Mouse (Mus musculus): Measurements from ENCODE around the gene Smim14.
"Not testable (repeated sequence)": the region's sequence is repeated elsewhere in the genome, so short reads cannot be mapped to it uniquely, and the experiment has no call there.

Gene Smim14

GRCm38 (mm10) chr5:65536751-65537419, at the start of gene Smim14, which contains the start of gene Ube2k:
Smim14 (minus strand) TSS chr5:65537184.
Ube2k (plus strand) TSS chr5:65537233.
- DNase-seq = peak; percentile 95

DNA sequence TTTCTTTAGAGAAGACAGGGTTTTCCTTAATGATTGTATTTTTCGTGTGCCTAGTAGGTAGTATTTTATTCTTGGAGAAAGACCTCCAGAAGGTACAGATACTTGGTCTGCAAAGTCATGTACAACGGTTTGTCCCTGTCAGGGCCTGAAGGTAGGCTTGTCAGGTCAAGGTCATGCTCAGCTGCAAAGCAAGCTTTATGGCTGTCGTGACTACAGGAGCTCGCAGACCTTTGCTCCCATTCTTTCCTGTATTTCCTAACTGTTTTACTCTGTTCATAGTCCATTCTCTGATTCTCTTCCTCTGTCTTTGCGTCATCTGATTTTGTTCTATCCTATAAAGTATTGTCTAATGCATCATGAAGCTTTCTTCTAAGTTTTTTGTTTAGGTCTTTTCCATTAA, 49.3 kb upstream of the Smim14 start:
- DNase-seq = no peak

DNA sequence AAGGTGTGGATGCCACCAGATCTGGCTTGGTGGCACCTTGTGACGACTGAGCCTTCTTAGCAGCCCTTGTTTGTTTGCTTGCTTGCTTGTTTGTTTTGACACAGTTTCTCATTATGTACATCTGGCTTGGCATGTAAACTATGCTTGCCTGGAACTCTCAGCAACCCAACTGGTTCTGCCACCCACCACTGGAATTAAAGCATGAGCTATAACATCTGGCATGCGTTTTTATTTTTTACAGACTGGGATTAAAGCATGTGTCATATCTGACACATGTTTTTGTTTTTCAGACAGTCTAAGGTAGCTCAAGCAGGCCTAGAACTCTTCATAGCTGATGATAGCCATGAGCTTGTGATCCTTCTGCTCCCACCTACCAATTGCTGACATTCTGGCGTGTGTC, 41.6 kb upstream of the Smim14 start:
- no peak for DNase-seq

DNA sequence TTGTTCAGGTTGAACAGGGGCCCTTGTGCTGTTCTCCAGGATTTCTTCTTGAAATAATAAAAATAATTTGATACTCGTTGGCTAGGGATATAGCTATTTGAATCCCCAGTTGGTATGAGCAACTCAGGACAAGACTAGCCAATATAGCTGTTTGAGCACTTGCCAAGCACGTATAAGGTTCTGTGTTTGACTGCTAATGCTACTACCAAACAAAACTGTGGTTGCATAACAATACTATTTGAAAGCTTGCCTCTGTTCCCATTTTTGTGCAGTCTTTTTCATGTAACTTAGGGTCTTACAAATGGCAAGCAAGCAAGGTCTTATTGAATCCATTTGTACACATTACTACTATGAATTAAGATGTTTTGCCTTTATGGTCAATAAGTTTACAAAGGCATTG, 38.9 kb upstream of the Smim14 start:
- DNase-seq = no peak

DNA sequence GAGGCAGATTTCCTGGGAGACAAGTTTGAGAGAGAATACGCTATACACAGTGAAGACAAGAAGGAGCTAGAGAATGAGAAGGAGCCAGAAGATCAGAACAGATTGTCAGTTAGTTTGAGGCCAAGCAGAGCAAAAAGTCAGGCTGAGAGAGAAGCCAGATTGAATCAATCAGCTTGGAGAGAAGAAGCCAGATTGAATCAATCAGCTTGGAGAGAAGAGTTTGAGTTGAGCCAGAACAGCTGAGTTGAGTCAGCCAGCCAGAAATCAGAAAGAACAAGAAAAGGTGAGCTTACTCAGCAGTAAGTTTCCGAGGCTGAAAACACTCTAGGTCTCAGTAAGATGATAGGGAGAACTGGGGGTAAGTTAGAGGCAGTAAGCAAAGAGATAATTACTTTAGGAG, 37.9 kb upstream of the Smim14 start:
- DNase-seq = no peak

- DNase-seq = no peak
Measured at GRCm38 (mm10) chr5:65565486-65565885, 28.5 kb upstream of the Smim14 start.

DNA sequence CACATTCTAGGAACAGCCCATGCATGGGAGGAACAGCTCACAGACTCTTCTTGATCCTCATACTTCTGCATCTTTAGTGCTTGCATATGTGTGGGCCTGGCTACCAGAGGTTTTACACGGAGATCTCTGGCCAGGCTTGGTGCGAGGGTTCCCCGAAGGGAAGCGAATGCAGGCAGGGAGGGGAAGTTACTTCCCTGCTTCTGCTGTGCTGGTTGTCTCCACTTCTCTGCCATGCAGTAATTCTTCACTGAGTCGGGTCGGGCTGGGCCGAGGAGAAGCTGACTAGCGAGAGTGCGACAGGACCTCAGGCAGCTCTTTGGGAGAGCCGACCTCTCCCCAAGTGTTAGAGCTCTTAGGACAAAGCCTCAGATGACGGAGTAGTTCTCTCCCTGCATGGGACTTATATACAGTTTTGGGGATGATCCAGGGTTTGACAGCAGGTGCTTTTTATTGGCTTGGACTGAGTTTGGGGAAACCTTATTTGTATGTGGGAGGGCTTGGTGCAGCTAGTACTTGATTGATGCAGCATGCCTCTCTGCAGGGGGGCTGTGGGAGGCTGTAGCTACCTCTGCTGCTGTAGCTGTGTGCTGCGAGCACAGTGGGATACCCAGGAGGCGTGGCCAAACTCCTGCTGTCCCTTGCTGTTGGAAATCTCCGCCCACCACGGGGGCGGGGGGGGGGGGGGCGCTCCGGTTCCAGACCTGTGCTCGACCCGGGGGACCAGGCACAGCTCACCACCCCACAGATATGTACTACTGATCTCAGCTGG, 24.3 kb upstream of the Smim14 start:
- DNase-seq = no peak

DNA sequence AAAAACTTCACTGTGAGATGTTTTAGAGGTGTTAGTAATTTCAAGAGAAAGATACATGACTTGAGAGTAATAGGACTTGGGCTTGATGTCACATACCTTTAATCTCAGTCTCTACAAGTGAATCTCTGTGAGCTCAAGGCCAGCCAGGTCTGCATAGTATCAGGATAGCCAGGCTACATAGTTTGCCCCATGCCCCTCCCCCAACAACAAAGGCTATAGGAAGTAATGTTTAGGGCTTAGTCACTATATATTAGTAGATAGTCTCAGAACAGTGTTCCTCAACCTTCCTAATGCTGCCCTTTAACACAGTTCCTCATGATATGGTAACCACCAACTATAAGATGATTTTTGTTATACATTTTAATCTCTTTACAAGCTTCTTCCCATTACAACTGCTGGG, 20.1 kb upstream of the Smim14 start:
- no peak for DNase-seq

GRCm38 (mm10) chr5:65549677-65550076, 12.7 kb upstream of the Smim14 start:
- no peak for DNase-seq

- DNase-seq = no peak
Measured at GRCm38 (mm10) chr5:65544616-65545015, 7.6 kb upstream of the Smim14 start.

DNA sequence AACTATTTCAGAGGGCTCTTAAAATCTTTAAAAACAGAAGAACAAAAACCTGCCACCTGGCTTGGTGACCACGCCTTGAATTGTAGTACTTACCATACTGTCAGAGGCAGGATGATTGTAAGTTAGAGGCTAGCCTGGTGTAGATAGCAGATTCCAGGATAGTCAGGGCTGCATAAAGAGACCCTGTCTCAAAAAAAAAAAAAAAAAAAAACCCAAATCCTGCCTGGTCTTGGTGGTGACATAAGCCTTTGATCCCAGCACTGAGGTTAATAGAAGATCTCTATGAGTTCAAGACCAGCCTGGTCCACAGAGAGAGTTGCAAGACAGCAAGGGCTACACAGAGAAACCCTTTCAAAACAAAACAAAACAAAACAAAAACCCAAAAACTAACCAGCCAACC, 6.5 kb upstream of the Smim14 start:
- DNase-seq = no peak

DNA sequence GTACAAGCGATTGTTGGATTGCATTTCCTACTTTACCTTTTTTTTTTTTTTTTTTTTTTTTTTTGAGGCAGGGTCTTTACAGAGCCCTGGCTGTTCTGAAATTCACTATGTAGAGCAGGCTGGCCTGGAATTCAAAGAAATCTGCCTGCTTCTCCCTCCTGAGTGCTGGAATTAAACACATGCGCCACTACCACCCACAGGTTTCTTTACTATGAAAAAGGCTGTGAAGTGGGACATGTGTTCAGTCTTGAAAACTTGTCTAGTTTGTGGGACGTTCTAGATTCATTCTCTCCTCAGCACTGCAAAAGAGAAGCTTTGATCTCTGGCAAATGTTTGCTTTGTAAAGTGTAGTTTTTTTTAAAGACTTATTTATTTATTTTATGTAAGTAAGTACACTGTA, 4.9 kb upstream of the Smim14 start:
- DNase-seq = no peak

DNA sequence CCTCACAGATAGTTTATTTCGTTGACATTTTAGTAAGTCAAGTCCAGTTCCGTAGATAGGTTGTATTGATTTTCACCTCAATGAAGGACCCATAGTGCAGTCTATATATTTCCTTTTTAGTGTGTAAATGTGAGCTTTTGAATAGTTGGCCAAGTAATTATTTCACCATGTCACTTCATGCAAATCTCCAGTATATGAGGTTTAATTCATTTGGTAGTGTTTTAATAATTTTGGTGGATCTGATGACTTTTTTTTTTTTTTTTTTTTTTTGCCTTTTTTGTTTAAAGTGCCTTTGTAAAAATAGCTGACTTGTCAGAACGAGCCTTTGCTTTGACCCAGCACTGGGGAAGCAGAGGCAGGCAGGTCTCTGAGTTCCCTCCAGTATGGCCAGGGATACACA, 2.8 kb upstream of the Smim14 start:
- no peak for DNase-seq

GRCm38 (mm10) chr5:65538829-65539228, 1.8 kb upstream of the Smim14 start:
- no peak for DNase-seq

- no peak for DNase-seq
Measured at GRCm38 (mm10) chr5:65538121-65538520, 1.1 kb upstream of the Smim14 start.

DNA sequence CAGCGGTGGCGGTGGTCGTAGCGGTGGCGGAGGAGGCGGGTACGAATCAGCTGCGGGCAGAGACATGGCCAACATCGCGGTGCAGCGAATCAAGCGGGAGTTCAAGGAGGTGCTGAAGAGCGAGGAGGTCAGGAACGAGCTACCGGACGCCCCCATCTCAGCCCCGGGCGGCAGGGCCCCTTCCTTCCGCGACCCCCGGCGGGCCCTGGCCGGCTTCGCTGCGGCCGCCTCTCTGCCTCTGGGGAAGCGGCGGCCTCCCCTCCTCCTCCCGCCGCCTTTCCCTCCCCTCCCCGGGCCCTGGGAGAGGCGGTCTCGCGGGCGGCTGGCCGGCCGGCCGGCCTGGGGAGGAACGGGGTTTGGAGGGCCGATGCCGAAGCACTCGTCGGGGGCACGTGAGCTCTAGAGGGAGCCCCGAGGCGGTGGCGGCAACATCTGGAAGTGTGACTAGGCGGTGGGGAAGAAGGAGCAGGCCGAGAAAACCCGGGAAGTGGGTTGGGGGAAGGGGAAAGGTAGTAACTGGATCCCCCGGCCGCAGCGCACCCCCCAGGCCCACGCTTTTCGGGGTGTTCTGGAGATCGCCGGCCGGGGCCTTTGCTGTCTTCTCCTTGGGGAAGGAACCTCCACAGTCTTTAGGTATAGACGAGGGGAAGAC, 562 bp upstream of the Smim14 start:
- DNase-seq = no peak

DNA sequence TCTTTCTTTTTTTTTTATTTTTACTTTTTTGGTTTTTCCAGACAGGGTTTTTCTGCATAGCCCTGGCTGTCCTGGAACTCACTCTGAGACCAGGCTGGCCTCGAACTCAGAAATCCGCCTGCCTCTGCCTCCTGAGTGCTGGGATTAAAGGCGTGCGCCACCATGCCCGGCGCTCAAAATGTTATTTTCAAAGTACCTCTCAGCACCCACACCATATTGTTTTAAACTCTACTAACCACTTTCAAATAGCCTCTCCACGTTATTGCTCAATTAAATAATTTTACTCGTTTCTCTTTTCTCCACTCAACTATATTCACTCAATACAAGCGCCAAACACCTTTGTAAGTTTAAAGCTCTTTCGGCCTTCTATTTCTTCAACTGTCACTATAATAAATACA, 917 bp downstream of the Smim14 start:
- DNase-seq = not testable (repeated sequence)

DNA sequence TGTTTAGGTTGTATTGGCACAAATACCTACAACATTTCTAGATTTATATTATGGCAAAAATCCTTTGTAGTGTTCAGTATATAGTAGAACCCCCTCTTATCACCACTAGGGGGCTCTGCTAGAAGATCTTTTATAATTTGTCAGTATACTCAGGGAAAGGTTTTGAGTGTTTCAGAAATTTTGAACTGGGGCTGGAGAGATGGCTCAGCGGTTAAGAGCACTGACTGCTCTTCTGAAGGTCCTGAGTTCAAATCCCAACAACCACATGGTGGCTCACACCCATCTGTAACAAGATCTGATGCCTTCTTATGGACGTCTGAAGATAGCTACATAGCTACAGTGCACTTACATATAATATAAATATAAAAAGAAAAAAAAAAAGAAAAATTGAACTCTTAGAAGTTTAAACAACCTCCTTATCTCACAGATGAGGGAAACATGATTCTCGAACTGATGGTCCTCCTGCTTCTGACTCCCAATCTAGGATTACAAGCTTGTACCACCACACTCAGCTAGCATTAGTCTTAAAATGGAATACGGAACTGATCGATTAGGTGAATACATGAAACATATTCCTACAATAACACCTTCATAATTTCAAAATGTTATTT, 1.4 kb downstream of the Smim14 start:
- DNase-seq = no peak

- no peak for DNase-seq
Measured at GRCm38 (mm10) chr5:65534496-65534895, 2.5 kb downstream of the Smim14 start.

GRCm38 (mm10) chr5:65531283-65531682, 5.7 kb downstream of the Smim14 start:
- DNase-seq = no peak

GRCm38 (mm10) chr5:65525674-65526443, 11.1 kb downstream of the Smim14 start:
- DNase-seq = no peak

DNA sequence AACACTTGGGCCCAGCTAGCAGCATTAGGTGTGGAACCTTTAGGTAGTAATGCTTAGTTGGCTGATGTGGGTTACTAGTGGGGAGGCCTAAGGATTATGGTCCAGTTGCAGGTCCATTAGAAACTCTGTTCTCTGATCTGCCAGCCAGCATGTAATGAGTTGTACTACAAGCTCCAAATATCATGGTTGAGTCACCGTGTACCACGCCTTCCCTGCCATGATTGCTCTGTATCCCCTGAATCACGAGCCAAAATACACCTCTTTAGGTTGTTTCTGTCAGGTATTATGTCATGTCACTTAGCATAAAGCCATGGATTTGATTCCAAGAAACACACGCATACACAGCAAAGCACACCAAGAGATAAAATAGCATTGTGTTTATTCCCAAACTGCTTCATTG, 12.2 kb downstream of the Smim14 start:
- DNase-seq = no peak

DNA sequence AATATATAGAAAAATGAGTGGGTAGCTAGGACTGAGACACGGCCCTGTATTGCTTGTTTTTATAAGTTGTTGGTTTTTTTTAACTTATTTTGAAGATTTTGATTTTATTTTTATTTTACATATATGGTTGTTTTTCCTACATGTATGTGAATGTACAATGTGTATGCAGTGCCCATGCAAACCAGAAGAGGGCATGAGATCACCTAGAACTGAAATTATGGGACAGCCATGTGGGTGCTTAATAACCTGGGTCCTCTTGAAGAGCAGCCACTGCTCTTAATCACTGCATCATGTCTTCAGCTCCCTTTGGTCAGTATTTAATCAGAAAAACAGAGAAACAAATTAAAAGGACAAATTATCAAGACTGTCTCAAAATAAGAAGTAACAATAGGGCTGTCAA, 15.2 kb downstream of the Smim14 start:
- no peak for DNase-seq
